Mouse (Mus musculus): ENCODE measurements around the gene Gabpb2.
"Not testable (repeated sequence)": the region's sequence is repeated elsewhere in the genome, so short reads cannot be mapped to it uniquely, and the experiment has no call there.

Gabpb2 gene

DNA sequence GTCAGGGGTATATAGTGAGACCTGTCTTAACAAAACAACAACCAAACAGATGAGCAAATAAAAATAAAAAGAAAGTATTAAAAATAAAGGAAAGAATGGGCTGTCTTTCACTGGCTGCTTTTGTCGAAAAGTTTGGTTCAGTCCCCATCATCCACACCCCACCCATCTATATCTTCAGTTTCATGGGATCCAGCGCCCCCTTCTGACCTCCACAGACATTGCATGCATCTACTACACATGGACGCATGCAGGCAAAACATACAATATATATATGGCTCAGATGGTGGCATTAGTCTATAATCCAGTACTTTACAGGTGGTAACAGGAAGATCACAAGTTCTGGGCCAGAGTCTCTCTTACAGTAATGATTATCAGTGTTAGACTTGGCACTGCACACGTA lies 63.8 kb downstream of the Gabpb2 start:
- no peak for DNase-seq

DNA sequence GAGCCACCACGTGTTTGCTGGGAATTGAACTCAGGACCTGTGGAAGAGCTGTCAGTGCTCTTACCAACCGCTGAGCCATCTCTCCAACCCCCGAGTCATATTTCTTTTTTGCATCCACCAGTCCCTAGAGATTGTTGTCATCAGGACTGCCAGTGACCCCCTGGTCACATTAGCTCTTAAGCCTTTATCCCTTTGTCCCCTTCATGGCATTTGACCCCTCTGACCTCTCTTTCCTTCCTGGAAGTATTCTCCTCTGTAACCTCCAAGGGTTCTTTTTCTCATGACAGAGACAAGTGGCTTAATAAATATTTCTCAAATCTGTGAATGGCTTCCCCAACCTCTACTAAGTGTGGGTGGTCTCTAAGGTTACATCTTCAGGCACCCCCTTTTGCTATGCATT lies 69.8 kb downstream of the Gabpb2 start:
- no peak for DNase-seq

DNA sequence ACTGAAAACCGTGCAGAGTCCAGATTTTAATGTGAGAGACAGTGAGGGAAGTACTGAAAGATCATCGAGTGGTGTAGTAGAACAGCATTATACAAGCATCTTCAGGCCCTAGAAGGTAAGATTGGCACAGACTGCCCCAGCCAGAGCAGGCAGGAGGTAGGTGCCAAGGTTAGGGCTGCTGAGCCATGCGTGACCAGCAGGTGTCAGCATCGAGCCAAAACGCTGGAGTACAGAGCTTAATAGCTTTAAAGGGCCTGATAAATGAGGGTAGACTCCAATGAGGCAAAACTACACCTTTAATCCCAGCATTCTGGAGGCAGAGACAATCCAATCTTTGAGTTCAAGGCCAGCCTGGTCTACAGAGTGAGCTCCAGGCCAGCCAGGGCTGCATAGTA lies 75.1 kb downstream of the Gabpb2 start:
- DNase-seq: peak; percentile 94

DNA sequence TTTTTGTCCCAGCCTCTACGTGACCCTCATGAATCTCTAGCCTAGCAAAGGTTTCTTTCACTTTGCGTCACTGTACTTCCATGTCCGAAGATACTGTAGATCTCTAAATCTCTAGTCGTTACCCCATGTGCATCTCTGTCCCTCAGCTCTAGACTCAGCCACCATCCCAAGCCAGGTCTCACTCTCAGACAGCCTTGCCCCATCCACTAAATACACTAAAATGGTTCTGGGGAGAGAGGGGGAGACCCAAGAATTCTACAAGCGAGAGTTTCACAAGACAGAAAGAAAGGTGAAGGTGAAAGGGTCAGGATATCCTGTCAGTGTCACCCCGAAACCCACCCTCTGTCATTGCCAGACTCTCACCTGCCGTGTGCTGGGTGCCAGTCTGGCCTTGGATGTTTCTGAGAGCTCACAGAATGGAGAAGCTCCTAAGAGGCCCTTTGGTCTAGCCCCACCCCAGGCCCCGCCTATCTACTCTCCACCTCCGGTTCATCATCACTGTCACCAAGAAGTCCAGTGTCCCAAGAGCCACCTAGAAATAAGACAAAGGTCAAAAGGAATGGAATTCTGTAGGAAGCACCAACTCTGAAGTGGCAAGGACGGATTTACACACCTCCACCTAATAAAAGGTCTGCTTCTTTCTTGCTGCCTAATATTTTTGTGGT lies 75.6 kb downstream of the Gabpb2 start, which contains the start of gene Tnfaip8l2:
Gene Tnfaip8l2, minus strand, starts transcription at position 409 of the 665 bp plus-strand sequence.
- DNase-seq: no peak

DNA sequence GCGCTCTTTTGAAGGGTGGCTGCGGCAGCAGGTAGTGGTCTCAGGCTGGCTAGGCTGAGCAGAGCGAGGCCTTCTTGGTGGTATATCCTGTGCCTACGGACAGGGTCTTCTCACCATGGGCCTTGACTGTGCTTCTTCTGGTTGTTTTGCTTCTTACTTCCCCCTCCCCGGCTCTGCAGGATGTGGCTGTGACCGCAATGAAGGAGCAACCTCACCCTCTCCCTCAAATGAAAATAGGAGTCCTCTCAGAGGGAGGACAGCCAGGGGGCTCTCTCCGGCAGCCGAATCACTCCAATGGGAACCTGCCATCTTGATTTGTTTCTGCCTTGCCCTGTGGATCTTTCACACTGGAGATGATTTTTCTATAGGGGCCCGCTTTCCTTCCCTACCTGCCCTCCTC lies 76.2 kb downstream of the Gabpb2 start:
- no peak for DNase-seq

DNA sequence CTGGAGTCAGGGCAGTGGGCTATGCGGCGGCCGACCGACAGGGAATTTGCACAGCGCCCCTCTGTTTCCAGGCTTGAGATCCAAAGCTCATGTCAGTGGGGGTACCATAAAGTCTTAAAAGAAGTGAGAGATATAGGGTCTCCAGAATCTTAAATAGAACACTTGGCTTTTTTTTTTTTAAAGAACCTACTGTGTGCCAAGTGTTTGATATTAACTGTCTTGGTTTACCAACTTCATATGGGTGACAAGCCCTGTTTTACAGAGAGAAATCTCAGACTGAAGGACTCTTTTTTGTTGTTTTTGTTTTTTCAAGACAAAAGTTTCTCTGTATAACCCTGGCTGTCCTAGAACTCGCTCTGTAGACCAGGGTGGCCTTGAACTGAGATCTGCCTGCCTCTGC lies 76.9 kb downstream of the Gabpb2 start:
- DNase-seq: no peak

DNA sequence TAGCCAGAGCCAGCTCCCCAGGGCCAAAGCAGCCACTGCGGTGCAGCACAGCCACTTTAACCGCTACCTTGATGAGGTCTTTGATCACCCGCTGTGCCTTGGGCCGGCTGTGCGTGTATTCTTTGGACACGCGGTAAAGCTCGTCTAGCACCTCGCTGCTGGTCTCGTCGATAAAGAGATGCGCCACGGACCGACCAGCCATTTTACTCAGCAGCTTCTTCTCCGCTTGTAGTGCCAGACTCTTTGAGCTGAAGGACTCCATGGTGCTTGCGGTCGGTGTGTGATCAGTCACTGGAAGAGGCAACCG lies 77.5 kb downstream of the Gabpb2 start:
- DNase-seq: no peak

DNA sequence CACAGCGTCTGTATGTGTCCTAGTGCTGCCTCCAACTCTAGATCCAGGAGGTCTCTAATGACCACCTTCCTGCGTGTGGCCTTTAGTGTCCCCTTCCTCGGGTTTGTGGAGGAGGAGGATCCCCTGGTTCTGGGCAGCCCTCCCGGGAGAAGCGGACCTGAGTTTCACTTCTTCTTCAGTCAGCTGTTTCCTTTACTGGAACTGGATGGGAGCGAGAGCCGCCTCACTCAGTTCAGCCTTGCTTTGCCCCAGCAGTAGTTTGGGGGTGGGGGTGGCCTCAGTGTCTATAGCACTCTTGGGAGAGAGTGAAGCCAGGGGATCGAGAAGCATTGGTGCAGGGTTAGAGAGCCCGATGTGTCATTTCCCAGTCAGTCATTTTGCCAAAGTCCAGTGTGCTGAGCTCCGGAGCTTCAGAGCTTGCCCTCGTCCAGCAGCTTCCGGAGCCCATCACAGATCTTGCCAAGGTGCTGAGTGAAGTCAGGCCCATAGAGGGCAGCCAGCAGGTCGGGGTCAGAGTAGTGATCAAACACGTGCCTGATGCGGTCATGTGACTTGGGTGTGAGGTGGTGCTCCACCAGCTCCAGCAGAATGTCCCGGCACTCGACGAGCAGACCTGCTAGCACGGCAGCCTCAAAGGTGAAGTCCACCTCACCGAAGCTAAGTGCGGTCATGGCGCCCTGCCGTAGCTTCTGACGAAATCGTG lies 78.0 kb downstream of the Gabpb2 start:
- no peak for DNase-seq

DNA sequence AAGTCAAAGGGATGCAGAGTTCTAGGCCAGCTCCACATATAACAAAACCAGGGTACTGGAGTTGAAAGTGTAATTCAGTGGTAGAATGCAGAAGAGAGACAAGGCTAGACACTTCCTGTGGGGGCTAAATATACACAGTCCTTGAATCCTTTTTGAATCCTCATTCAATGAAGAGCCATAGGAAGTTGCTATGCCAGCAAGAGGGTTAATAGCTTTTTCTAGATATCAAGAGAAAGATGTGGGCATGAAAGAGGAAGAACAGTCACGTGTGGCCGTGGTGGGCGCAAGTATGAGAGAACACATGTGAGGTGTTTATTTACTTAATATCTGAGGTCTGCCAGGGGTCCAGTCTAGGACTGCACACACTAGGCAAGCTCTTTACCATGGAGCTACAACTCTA lies 81.4 kb downstream of the Gabpb2 start:
- DNase-seq: no peak

DNA sequence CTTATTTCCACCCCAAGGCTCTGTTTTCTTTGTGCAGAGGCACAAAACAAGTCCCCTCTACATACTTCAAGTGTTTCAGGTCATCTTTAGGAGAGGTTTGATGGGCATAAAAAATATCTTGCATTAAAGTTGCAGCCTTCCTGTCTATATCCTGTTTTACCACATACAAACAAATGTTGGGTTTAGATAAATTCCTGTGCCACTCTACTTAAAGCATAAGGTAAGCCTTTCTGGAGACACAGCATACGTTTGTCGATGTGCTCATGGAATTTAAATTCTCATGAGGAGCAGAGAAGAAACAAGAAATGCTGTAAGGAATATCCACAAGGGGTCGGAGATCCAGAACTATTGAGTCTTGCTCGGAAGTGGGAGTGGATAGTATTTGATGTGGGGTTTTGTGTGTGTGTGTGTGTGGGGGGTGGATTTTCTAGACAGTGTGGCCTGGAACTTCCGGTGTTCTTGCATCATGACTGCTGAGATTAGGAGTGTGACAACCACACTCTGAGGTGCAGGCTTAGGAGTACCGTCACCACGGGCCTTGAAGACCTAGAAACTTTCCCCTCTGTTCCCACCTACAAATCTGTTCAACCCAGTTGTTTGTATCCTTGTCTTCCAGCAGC lies 82.2 kb downstream of the Gabpb2 start:
- no peak for DNase-seq

DNA sequence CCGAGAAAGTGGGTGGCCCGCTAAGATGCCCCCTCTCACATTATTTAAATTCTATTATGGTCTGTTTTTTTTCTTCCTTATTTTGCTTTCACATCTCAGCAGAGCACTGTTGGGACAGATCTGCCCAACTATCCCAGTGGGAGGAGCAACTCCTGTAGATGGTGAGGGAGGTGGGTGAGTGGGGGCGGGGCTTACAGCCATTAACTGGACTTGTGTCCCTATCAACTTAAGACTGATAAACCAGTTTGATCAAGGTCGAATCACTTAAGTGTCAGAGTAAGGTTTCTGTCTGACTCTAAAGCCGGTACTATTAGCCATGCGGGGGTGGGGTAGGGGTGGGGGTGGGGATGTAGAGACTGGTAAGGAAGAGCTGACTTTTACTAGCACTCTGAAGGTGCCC lies 82.7 kb downstream of the Gabpb2 start:
- DNase-seq: peak; percentile 43

DNA sequence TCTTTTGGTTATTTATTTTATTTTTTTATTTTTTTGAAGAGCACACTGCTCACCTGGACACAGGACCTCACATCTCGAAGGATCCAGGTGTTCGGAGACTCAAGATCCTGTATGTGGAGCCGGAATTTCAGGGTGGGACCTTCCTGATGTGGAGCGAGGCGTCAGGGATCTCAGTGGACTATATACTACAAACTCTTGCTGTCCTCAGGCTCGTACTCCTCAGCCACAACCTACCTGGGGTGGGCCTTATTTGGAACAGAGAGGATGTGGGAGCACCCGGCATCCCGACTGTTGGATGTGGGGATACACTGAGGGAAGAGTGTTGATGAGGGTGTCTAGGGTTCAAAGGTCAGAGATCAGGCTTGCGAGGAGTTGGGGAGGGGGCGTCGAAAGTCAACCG lies 83.6 kb downstream of the Gabpb2 start:
- DNase-seq: not testable (repeated sequence)

DNA sequence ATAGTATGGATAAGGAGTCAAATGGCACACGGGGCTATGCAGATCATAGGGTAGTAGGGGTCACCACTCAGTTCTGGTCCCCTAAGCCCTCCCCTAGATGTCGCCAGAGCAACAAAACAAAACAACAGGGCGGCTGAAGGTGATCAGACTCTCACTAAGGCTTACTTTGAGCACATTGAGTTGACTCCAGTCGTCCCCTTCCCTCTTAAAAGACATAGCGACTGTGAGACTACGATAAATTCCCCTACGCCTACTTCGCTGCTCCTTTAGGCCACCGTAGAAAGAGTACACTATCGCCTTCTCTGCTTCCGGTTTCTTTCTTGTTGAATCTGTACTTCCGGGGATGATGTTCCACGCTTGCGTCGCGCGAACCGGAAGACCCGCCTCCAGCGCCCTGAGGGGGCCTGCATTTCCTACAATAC lies 84.0 kb downstream of the Gabpb2 start, which contains the start of the genes Scnm1 and Lysmd1:
Gene Scnm1, minus strand, starts transcription at position 332 of the 422 bp plus-strand sequence.
Gene Lysmd1, plus strand, starts transcription at position 409 of the 422 bp plus-strand sequence.
- peak; percentile 87 for DNase-seq

DNA sequence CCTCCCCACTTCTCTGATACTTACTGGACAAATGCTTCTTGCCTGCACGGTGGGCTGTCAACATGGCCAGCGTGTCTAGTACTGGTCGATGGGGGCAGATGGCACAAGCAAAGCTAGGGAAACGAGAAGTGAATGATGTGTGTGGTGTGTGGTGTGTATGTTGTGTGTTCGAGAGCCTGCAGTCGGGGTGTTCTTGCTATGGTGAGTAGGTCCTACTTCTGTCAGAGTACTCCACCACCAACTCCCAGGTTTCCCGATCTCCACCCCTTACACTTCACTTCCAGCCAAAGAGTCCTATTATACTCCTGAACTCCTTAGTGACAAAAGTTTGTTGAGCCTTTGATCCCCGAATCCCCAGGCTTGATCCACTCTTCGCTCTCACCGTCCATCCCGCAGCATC lies 84.5 kb downstream of the Gabpb2 start:
- DNase-seq: no peak

DNA sequence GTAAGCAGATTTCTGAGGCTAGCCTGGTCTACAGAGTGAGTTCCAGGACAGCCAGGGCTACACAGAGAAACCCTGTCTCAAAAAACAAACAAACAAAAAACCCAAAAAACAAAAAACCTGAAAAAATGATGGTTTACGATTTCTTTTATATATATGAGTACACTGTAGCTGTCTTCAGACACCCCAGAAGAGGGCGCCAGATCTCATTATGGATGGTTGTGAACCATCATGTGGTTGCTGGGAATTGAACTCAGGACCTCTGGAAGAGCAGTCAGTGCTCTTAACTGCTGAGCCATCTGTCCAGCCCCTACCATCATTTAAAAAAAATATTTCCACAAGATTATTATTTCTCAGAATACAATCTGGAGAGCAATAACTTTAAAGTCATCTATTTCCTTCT lies 85.3 kb downstream of the Gabpb2 start:
- not testable (repeated sequence) for DNase-seq
